Mouse (Mus musculus): ENCODE data around the gene Shroom1.
A peak's percentile ranks its signal among the peaks of the same experiment; 100 is the strongest.

Gene Shroom1

GRCm38 (mm10) chr11:53508152-53508551 lies 51.1 kb downstream of the Shroom1 start:
- DNase-seq (ENCODE audit: low read depth, low spot score), result no peak

GRCm38 (mm10) chr11:53508591-53508990 lies 51.6 kb downstream of the Shroom1 start:
- no peak for DNase-seq (ENCODE audit: low read depth, low spot score)

- DNase-seq (ENCODE audit: low read depth, low spot score), result no peak
Measured at GRCm38 (mm10) chr11:53510351-53510750, 53.3 kb downstream of the Shroom1 start.

- peak; percentile 57 for DNase-seq (ENCODE audit: low read depth, low spot score)
Measured at GRCm38 (mm10) chr11:53516775-53517627, 60.0 kb downstream of the Shroom1 start.
